ENCODE assay signal across 8 mouse cellular contexts in the genomic region with DNA sequence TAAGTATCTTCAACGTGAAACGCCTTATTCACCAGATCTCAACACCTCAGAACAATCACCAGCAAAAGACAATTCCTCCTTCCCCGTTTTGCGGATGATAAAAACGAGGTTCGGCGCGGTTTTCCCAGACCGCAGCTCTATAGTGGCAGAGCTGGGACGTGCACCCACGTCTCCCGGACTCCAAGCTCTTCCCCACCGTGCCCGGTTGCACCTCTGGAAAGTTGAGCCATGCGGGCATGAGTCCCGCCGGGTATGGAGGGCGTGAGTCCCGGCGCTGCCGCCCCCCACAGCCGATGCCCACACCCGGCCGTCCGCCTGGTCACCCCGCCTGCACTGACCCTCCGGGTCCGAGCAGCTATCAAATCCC. TPM values are rescaled to one million over a fixed set of nuclear protein-coding genes. Genes with fewer than 3 reads are reported as not detected.
DNase-seq lines count a peak whose midpoint lies in the region; ATAC-seq and TF ChIP-seq lines count a peak whose summit lies in the region.

No protein-coding gene starts in this region.

- WGBS in heart, postnatal 0 days, result under 1% methylated on average over 28 of the region's 28 CpGs
- WGBS in forebrain, postnatal 0 days, result 4% methylated on average over 28 of the region's 28 CpGs
- 1% methylated on average over 28 of the region's 28 CpGs for WGBS in midbrain, embryonic 11.5 days

- H3K4me3 ChIP-seq in heart, postnatal 0 days (ENCODE audit: low read depth, low read length), result peak overlapping the region; percentile 92
- peak overlapping the region; percentile 72 for H3K4me3 ChIP-seq in forebrain, postnatal 0 days (ENCODE audit: low read depth, low read length)
- H3K4me3 ChIP-seq in midbrain, embryonic 11.5 days (ENCODE audit: low read depth, low read length), result peak overlapping the region; percentile 85

- H3K4me1 ChIP-seq in heart, postnatal 0 days (ENCODE audit: control insufficient read depth, insufficient read depth), result peaks cover 3% of the 10 kb centered on the region; the same call in 1 of the 2 replicates
- peaks cover 10% of the 10 kb centered on the region for H3K4me1 ChIP-seq in forebrain, postnatal 0 days (ENCODE audit: insufficient read depth)
- peaks cover 16% of the 10 kb centered on the region for H3K4me1 ChIP-seq in midbrain, embryonic 11.5 days (ENCODE audit: control insufficient read depth, insufficient read depth, low read length)

- H3K9ac ChIP-seq in heart, postnatal 0 days (replicated peaks; ENCODE audit: low read depth, low read length), result peak overlapping the region; percentile 69
- peak overlapping the region; percentile 68 for H3K9ac ChIP-seq in forebrain, postnatal 0 days
- peak overlapping the region; percentile 79 for H3K9ac ChIP-seq in midbrain, embryonic 11.5 days (ENCODE audit: low read length)

- no peak for TF ChIP-seq CTCF in heart, postnatal 0 days (IDR thresholded peaks at IDR 0.05; ENCODE audit: low read depth)
- TF ChIP-seq CTCF in forebrain, postnatal 0 days (IDR thresholded peaks at IDR 0.05; ENCODE audit: low read depth), result peak; percentile 25; the same call in 1 of the 2 replicates

- H3K27me3 ChIP-seq in heart, postnatal 0 days (ENCODE audit: control insufficient read depth, insufficient read depth, low read length), result peaks cover 38% of the 10 kb centered on the region
- H3K27me3 ChIP-seq in forebrain, postnatal 0 days (ENCODE audit: insufficient read depth, low read length), result no peaks in the 10 kb centered on the region
- H3K27me3 ChIP-seq in midbrain, embryonic 11.5 days (ENCODE audit: control insufficient read depth, insufficient read depth, low read length), result peaks cover 4% of the 10 kb centered on the region; the same call in 1 of the 2 replicates

- peak overlapping the region; percentile 98 for H3K4me2 ChIP-seq in heart, postnatal 0 days (ENCODE audit: low read depth, low read length)
- peak overlapping the region; percentile 76 for H3K4me2 ChIP-seq in forebrain, postnatal 0 days (ENCODE audit: low read depth)
- peak overlapping the region; percentile 90 for H3K4me2 ChIP-seq in midbrain, embryonic 11.5 days

- no peak for TF ChIP-seq EP300 in heart, postnatal 0 days (IDR thresholded peaks at IDR 0.05; ENCODE audit: low read depth)

- H3K36me3 ChIP-seq in heart, postnatal 0 days (replicated peaks; ENCODE audit: control insufficient read depth, insufficient read depth, low read length), result no peaks in the 10 kb centered on the region
- H3K36me3 ChIP-seq in forebrain, postnatal 0 days (ENCODE audit: insufficient read depth), result no peaks in the 10 kb centered on the region
- no peaks in the 10 kb centered on the region for H3K36me3 ChIP-seq in midbrain, embryonic 11.5 days (ENCODE audit: control insufficient read depth, insufficient read depth, low read length)

- peak; percentile 15 for DNase-seq in heart, postnatal 0 days (ENCODE audit: low spot score)
- DNase-seq in heart, adult 11 months, result no peak
- DNase-seq in MEL-GATA-1-ER (ENCODE audit: extremely low read depth, low read depth), result peak; percentile 14
- peak; percentile 50 for DNase-seq in forebrain, postnatal 0 days
- no peak for DNase-seq in midbrain, embryonic 11.5 days (ENCODE audit: low spot score, missing footprints)
- DNase-seq in cerebellum, postnatal 14 days, result no peak
- no peak for DNase-seq in left cerebral cortex, adult 11 months (ENCODE audit: low spot score)
- no peak for DNase-seq in thymus, postnatal 4 days

- no peak overlapping the region for H3K27ac ChIP-seq in heart, postnatal 0 days (ENCODE audit: low read depth)
- peak overlapping the region; percentile 54; the same call in 1 of the 2 replicates for H3K27ac ChIP-seq in forebrain, postnatal 0 days (ENCODE audit: low read depth, low read length)
- H3K27ac ChIP-seq in midbrain, embryonic 11.5 days (ENCODE audit: low read depth, low read length), result no peak overlapping the region

- no peaks in the 10 kb centered on the region for H3K9me3 ChIP-seq in heart, postnatal 0 days (replicated peaks; ENCODE audit: control insufficient read depth, low read length)
- H3K9me3 ChIP-seq in forebrain, postnatal 0 days (ENCODE audit: low read length), result no peaks in the 10 kb centered on the region
- no peaks in the 10 kb centered on the region for H3K9me3 ChIP-seq in midbrain, embryonic 11.5 days (ENCODE audit: control insufficient read depth, low read length)

- ATAC-seq in heart, postnatal 0 days (ENCODE audit: insufficient read depth, low read depth), result peak; percentile 18; the same call in 1 of the 2 replicates
- ATAC-seq in forebrain, postnatal 0 days, result peak; percentile 35
- ATAC-seq in midbrain, embryonic 11.5 days (ENCODE audit: low FRiP score), result no peak

RNA-seq across cellular contexts. Expression of gene Sipa1l3, which starts 0.4 kb away (rescaled TPM):
- total RNA-seq in heart, postnatal 0 days (2014; rRNA removed; ENCODE audit: low replicate concordance), result 16.2 and 18.0 TPM in 2 replicates
- polyA plus RNA-seq in heart, postnatal 0 days (2015; fragmentation: Nextera tagmentation; extraction: Ambion mirVana), result 1.4 and 1.7 TPM in 2 replicates
- 26.6 and 44.1 TPM in 2 replicates for total RNA-seq in forebrain, postnatal 0 days (2014; rRNA removed)
- polyA plus RNA-seq in forebrain, postnatal 0 days (2015; fragmentation: Nextera tagmentation; extraction: Ambion mirVana), result 5.7 and 12.1 TPM in 2 replicates
- polyA plus RNA-seq in midbrain, embryonic 11.5 days (2014; fragmentation: Nextera tagmentation; extraction: Ambion mirVana), result 5.8 and 7.8 TPM in 2 replicates

Comparison
In these comparisons a context has a peak if more than half of its experiments do, and no peak if none do; other contexts are left out.
1. DNase-seq: peak in heart, postnatal 0 days (single experiment), MEL-GATA-1-ER (single experiment) and forebrain, postnatal 0 days (single experiment); none in heart, adult 11 months (single experiment), midbrain, embryonic 11.5 days (single experiment), cerebellum, postnatal 14 days (0 of 2), left cerebral cortex, adult 11 months (single experiment) and thymus, postnatal 4 days (single experiment).
2. Peak in every context shown above with its lines, with median percentiles within 50 percentile points of each other: H3K4me2 ChIP-seq, H3K4me3 ChIP-seq and H3K9ac ChIP-seq.